Mouse (Mus musculus) CH12.LX (cell line): Measurements from ENCODE around the gene Scyl1. TPM values are rescaled to one million over a fixed set of nuclear protein-coding genes. Genes with fewer than 3 reads are reported as not detected.

ENCODE experiments used
- DNase-seq: peaks from one replicate; pipeline ENCODE4 v3.0.0-alpha.2; 2013; ENCODE audit errors: extremely low read depth
- H3K27ac ChIP-seq: 2 replicates; pipeline ENCODE4 v1.5.1; 2012; ENCODE audit warnings: low read depth, mild to moderate bottlenecking, control low read depth, moderate library complexity; ENCODE audit not compliant: insufficient read depth
- H3K27me3 ChIP-seq: replicated peaks from 2 replicates; pipeline ENCODE3; 2012; ENCODE audit warnings: inconsistent platforms
- H3K36me3 ChIP-seq, 2 experiments: replicated peaks in 1 of 2; 2 replicates each; pipeline versions ENCODE3 to v1.6.1; 2012; ENCODE audit warnings: inconsistent platforms in 1 of 2, low read length in 1 of 2, mild to moderate bottlenecking in 1 of 2, mixed read lengths in 1 of 2, moderate library complexity in 1 of 2; ENCODE audit not compliant: control insufficient read depth in 1 of 2, insufficient read depth in 1 of 2
- H3K4me1 ChIP-seq, 2 experiments: 2 replicates each; pipeline ENCODE4 v1.6.1; 2012; ENCODE audit warnings: inconsistent platforms in 1 of 2, moderate library complexity in 1 of 2; ENCODE audit not compliant: insufficient read depth in 2 of 2, control insufficient read depth in 1 of 2
- H3K4me2 ChIP-seq: 2 replicates; pipeline ENCODE4 v1.6.1; 2012; ENCODE audit warnings: low read depth, mild to moderate bottlenecking, control low read depth; ENCODE audit not compliant: poor library complexity, insufficient read depth, severe bottlenecking
- H3K4me3 ChIP-seq, 3 experiments: fragments of 150-350 bp in 1 of 3; sonication (generic) in 1 of 3; replicated peaks in 1 of 3; 2 replicates each; pipeline versions ENCODE3 to v1.5.1; 2011 to 2012; ENCODE audit warnings: low read depth in 2 of 3, low read length in 2 of 3, mild to moderate bottlenecking in 2 of 3, moderate library complexity in 2 of 3, control low read depth in 1 of 3, improper control_type of control experiment in 1 of 3, inconsistent platforms in 1 of 3, mixed read lengths in 1 of 3; ENCODE audit not compliant: poor library complexity in 1 of 3
- H3K79me2 ChIP-seq: replicated peaks from 2 replicates; pipeline ENCODE4 v1.6.1; 2012; ENCODE audit warnings: mild to moderate bottlenecking, moderate library complexity; ENCODE audit not compliant: control insufficient read depth, poor library complexity, insufficient read depth, severe bottlenecking; ENCODE audit errors: extremely low read depth
- H3K9ac ChIP-seq: 2 replicates; pipeline ENCODE4 v1.6.1; 2012; ENCODE audit warnings: low read depth, mild to moderate bottlenecking, control low read depth, moderate library complexity; ENCODE audit not compliant: insufficient read depth
- H3K9me3 ChIP-seq: replicated peaks from 2 replicates; pipeline ENCODE3; 2012; ENCODE audit warnings: low read length, inconsistent platforms, mixed read lengths
- BHLHE40 ChIP-seq: IDR thresholded peaks from 2 replicates; pipeline ENCODE4 v1.6.1; 2011; ENCODE audit warnings: mild to moderate bottlenecking, low read depth, low read length, improper control_type of control experiment
- CHD1 ChIP-seq: IDR thresholded peaks from 2 replicates; pipeline ENCODE4 v1.6.1; 2012; ENCODE audit warnings: low read depth, low read length, improper control_type of control experiment, inconsistent platforms
- E2F4 ChIP-seq: IDR thresholded peaks from 2 replicates; pipeline ENCODE4 v1.6.1; 2011; ENCODE audit warnings: low read depth, low read length, improper control_type of control experiment; ENCODE audit not compliant: insufficient replicate concordance
- ELF1 ChIP-seq: IDR thresholded peaks from 2 replicates; pipeline ENCODE4 v1.6.1; 2014; ENCODE audit warnings: low read depth, mild to moderate bottlenecking, inconsistent platforms, low read length, improper control_type of control experiment
- EP300 ChIP-seq: IDR thresholded peaks from 2 replicates; pipeline ENCODE4 v1.6.1; 2011; ENCODE audit warnings: low read length, improper control_type of control experiment
- ETS1 ChIP-seq: conservative IDR thresholded peaks from 2 replicates; pipeline ENCODE4 v1.6.1; 2012; ENCODE audit warnings: low read depth, mild to moderate bottlenecking, inconsistent platforms, low read length, improper control_type of control experiment, moderate library complexity
- JUND ChIP-seq: conservative IDR thresholded peaks from 2 replicates; pipeline ENCODE4 v1.6.1; 2011; ENCODE audit warnings: low read depth, low read length, improper control_type of control experiment
- MAFK ChIP-seq: IDR thresholded peaks from 2 replicates; pipeline ENCODE4 v1.6.1; 2011; ENCODE audit warnings: low read length, improper control_type of control experiment; ENCODE audit not compliant: insufficient replicate concordance
- MEF2A ChIP-seq: IDR thresholded peaks from 2 replicates; pipeline ENCODE4 v1.6.1; 2014; ENCODE audit warnings: low read depth, mild to moderate bottlenecking, inconsistent platforms, low read length, improper control_type of control experiment, borderline replicate concordance
- MXI1 ChIP-seq: IDR thresholded peaks from 2 replicates; pipeline ENCODE4 v1.6.1; 2011; ENCODE audit warnings: mild to moderate bottlenecking, low read depth, low read length, improper control_type of control experiment
- NRF1 ChIP-seq: IDR thresholded peaks from 2 replicates; pipeline ENCODE4 v1.6.1; 2014; ENCODE audit warnings: low read depth, mild to moderate bottlenecking, inconsistent platforms, low read length, improper control_type of control experiment, moderate library complexity
- POLR2AphosphoS2 ChIP-seq: IDR thresholded peaks from 2 replicates; pipeline ENCODE4 v1.6.1; 2011; ENCODE audit warnings: low read depth, low read length, improper control_type of control experiment
- TBP ChIP-seq: conservative IDR thresholded peaks from 2 replicates; pipeline ENCODE4 v1.6.1; 2011; ENCODE audit warnings: low read depth, low read length, improper control_type of control experiment
- UBTF ChIP-seq: IDR thresholded peaks from 2 replicates; pipeline ENCODE4 v1.6.1; 2012; ENCODE audit warnings: low read depth, mild to moderate bottlenecking, inconsistent platforms, low read length, improper control_type of control experiment, moderate library complexity
- USF1 ChIP-seq: IDR thresholded peaks from 2 replicates; pipeline ENCODE4 v1.6.1; 2014; ENCODE audit warnings: low read depth, mild to moderate bottlenecking, inconsistent platforms, low read length, improper control_type of control experiment
- USF2 ChIP-seq: conservative IDR thresholded peaks from 2 replicates; pipeline ENCODE4 v1.6.1; 2011; ENCODE audit warnings: low read depth, low read length, improper control_type of control experiment
- ZC3H11A ChIP-seq: IDR thresholded peaks from 2 replicates; pipeline ENCODE4 v1.6.1; 2012; ENCODE audit warnings: low read depth, mild to moderate bottlenecking, inconsistent platforms, low read length, improper control_type of control experiment
- ZMIZ1 ChIP-seq: IDR thresholded peaks from 2 replicates; pipeline ENCODE4 v1.6.1; 2012; ENCODE audit warnings: low read depth, mild to moderate bottlenecking, inconsistent platforms, low read length, improper control_type of control experiment
- ZNF384 ChIP-seq: IDR thresholded peaks from 2 replicates; pipeline ENCODE4 v1.6.1; 2012; ENCODE audit warnings: low read depth, low read length, improper control_type of control experiment, inconsistent platforms
- dilution Hi-C: fragments of 300-500 bp; cut with MboI; formaldehyde crosslinking; loops from 2 replicates; pipeline ENCODE4 v1.14.3; 2020; ENCODE audit warnings: low sequenced_read_pairs; ENCODE audit not compliant: extremely low pct_unique_long_range_greater_than_20kb, extremely low pct_ligation_motif_present
- in situ Hi-C: fragments of 300-500 bp; cut with MboI; formaldehyde crosslinking; loops from 3 replicates; pipeline ENCODE4 v1.14.3; 2019; ENCODE audit warnings: low sequenced_read_pairs, low pct_ligation_motif_present, low pct_unique_long_range_greater_than_20kb, mixed read lengths
- polyA plus RNA-seq: library from polyadenylated mRNA; unstranded; fragments of >175 nt; gene quantifications from 2 replicates; pipeline ENCODE4 v1.2.1, GENCODE M21; 2012; ENCODE audit warnings: low read depth; ENCODE audit not compliant: insufficient read length
- total RNA-seq, 2 experiments: library from RNA; depleted of rRNA; stranded (reverse); fragments of 300-350 nt in 1 of 2; fragments of >200 nt in 1 of 2; gene quantifications; 2 replicates each; pipeline ENCODE4 v1.2.3; 2012 to 2014

Gene Scyl1
- total and polyA plus RNA-seq, 3 experiments = 35.1 to 56.1 (median 49.8) TPM

GRCm38 (mm10) chr19:5810840-5811563 is 39.8 kb upstream of the Scyl1 start:
- H3K4me1 ChIP-seq = peaks cover 32 to 95% of the 10 kb centered on the region in 2 experiments

GRCm38 (mm10) chr19:5810103-5810839 is 39.1 kb upstream of the Scyl1 start:
- no peaks in the 10 kb centered on the region for H3K9me3 ChIP-seq
- H3K79me2 ChIP-seq = no peaks in the 10 kb centered on the region
- H3K4me3 ChIP-seq = no peak overlapping the region
- H3K4me1 ChIP-seq = peaks cover 30 to 95% of the 10 kb centered on the region in 2 experiments
- no peaks in the 10 kb centered on the region for H3K27me3 ChIP-seq
- in situ Hi-C loops (no loop called here), dilution Hi-C loops (no loop called here)
- no peak overlapping the region for H3K27ac ChIP-seq
- DNase-seq = no peak
- no peak for TF ChIP-seq NRF1
- no peak for TF ChIP-seq JUND
- TF ChIP-seq EP300 = no peak
- TF ChIP-seq ETS1 = no peak
- TF ChIP-seq TBP = no peak
- TF ChIP-seq, all 38 proteins: peak for 0
- H3K4me2 ChIP-seq = no peak overlapping the region
- no peak overlapping the region for H3K9ac ChIP-seq
- no peaks in the 10 kb centered on the region for H3K36me3 ChIP-seq

More at GRCm38 (mm10) chr19:5810840-5811563, 39.8 kb upstream of the Scyl1 start:
- no peak overlapping the region for H3K4me2 ChIP-seq
- no peak for DNase-seq
- H3K9ac ChIP-seq = no peak overlapping the region
- dilution Hi-C loops = no loop called here
- H3K36me3 ChIP-seq = no peaks in the 10 kb centered on the region
- H3K79me2 ChIP-seq = no peaks in the 10 kb centered on the region
- no peaks in the 10 kb centered on the region for H3K27me3 ChIP-seq
- in situ Hi-C loops = no loop called here
- H3K4me3 ChIP-seq = no peak overlapping the region
- TF ChIP-seq USF2 = no peak
- no peak for TF ChIP-seq CHD1
- TF ChIP-seq MXI1 = no peak
- no peak for TF ChIP-seq ZMIZ1
- TF ChIP-seq, all 38 proteins: peak for 0
- no peak overlapping the region for H3K27ac ChIP-seq
- no peaks in the 10 kb centered on the region for H3K9me3 ChIP-seq

GRCm38 (mm10) chr19:5809712-5810089 is 38.5 kb upstream of the Scyl1 start:
- Histone ChIP-seq H3K9ac (no peak overlapping the region), H3K36me3 (no peaks in the 10 kb centered on the region), H3K4me1 (peaks cover 31 to 95% of the 10 kb centered on the region in 2 experiments), H3K4me3 (no peak overlapping the region), H3K79me2 (no peaks in the 10 kb centered on the region), H3K27me3 (no peaks in the 10 kb centered on the region), H3K4me2 (no peak overlapping the region)
- TF ChIP-seq USF1 (no peak), MXI1 (no peak), ELF1 (no peak), MEF2A (no peak), BHLHE40 (no peak), POLR2AphosphoS2 (no peak), E2F4 (no peak), UBTF (no peak), MAFK (no peak), ZNF384 (no peak), ZC3H11A (no peak), JUND (no peak), NRF1 (no peak), TBP (no peak)
- TF ChIP-seq, all 38 proteins: peak for 0
- no peak for DNase-seq
- dilution Hi-C loops = no loop called here
- in situ Hi-C loops = no loop called here
- H3K27ac ChIP-seq = no peak overlapping the region
- no peaks in the 10 kb centered on the region for H3K9me3 ChIP-seq
